Mouse (Mus musculus) megakaryocyte, embryonic 14.5 days (primary cell): ENCODE measurements at regions not wholly inside any gene's neighbourhood (a gene's known extent, or its start where the extent isn't known, plus 50 kb on each side); places are given as distances from the start of the nearest gene placed in this dataset.

Experiments used
- H3K27me3 ChIP-seq: replicated peaks from 2 replicates; pipeline ENCODE3; 2012; ENCODE audit warnings: inconsistent platforms
- H3K36me3 ChIP-seq: replicated peaks from 2 replicates; pipeline ENCODE3; 2012; ENCODE audit warnings: low read length, inconsistent platforms, mixed read lengths
- H3K4me1 ChIP-seq: 2 replicates; pipeline ENCODE4 v1.6.1; 2012; ENCODE audit warnings: inconsistent platforms
- H3K4me3 ChIP-seq: replicated peaks from 2 replicates; pipeline ENCODE3; 2012; ENCODE audit warnings: moderate library complexity, mild to moderate bottlenecking, inconsistent platforms
- H3K9me3 ChIP-seq: 2 replicates; pipeline ENCODE4 v1.6.1; 2012; ENCODE audit warnings: inconsistent platforms
- FLI1 ChIP-seq: IDR thresholded peaks from 2 replicates; pipeline ENCODE4 v1.6.1; 2012; ENCODE audit warnings: low read length, inconsistent platforms, mixed read lengths
- GATA1 ChIP-seq: IDR thresholded peaks from 3 replicates; pipeline ENCODE4 v1.6.1; 2012; ENCODE audit warnings: mixed read lengths, low read length, inconsistent platforms, borderline replicate concordance

GRCm38 (mm10) chr2:179007766-179008165 is 434.5 kb upstream of the Cdh4 start:
- no peak for TF ChIP-seq GATA1
- H3K4me3 ChIP-seq, result no peak overlapping the region
- peaks cover 32% of the 10 kb centered on the region for H3K9me3 ChIP-seq
- H3K36me3 ChIP-seq, result no peaks in the 10 kb centered on the region
- no peaks in the 10 kb centered on the region for H3K4me1 ChIP-seq
- H3K27me3 ChIP-seq, result no peaks in the 10 kb centered on the region

- Histone ChIP-seq H3K36me3 (no peaks in the 10 kb centered on the region), H3K27me3 (no peaks in the 10 kb centered on the region), H3K4me3 (peak overlapping the region; percentile 14), H3K4me1 (no peaks in the 10 kb centered on the region), H3K9me3 (peaks cover 41% of the 10 kb centered on the region)
- no peak for TF ChIP-seq GATA1
- TF ChIP-seq FLI1, result no peak
These were observed 428.2 kb upstream of the Cdh4 start for GRCm38 (mm10) chr2:179013891-179014593.

GRCm38 (mm10) chr2:179022675-179023194 is 419.5 kb upstream of the Cdh4 start:
- TF ChIP-seq FLI1 (no peak), GATA1 (no peak)
- Histone ChIP-seq H3K36me3 (no peaks in the 10 kb centered on the region), H3K27me3 (no peaks in the 10 kb centered on the region), H3K4me3 (no peak overlapping the region), H3K9me3 (peaks cover 41% of the 10 kb centered on the region), H3K4me1 (peaks cover 4% of the 10 kb centered on the region; the same call in 1 of the 2 replicates)

- peaks cover 39% of the 10 kb centered on the region for H3K9me3 ChIP-seq
- no peaks in the 10 kb centered on the region for H3K27me3 ChIP-seq
- H3K4me3 ChIP-seq, result no peak overlapping the region
- H3K36me3 ChIP-seq, result no peaks in the 10 kb centered on the region
- H3K4me1 ChIP-seq, result peaks cover 4% of the 10 kb centered on the region; the same call in 1 of the 2 replicates
- no peak for TF ChIP-seq FLI1
- no peak for TF ChIP-seq GATA1
These were observed 418.0 kb upstream of the Cdh4 start for GRCm38 (mm10) chr2:179024225-179024624.

- H3K27me3 ChIP-seq, result no peaks in the 10 kb centered on the region
- peaks cover 10% of the 10 kb centered on the region; the same call in 1 of the 2 replicates for H3K9me3 ChIP-seq
- H3K4me3 ChIP-seq, result no peak overlapping the region
- H3K4me1 ChIP-seq, result no peaks in the 10 kb centered on the region
- TF ChIP-seq GATA1, result no peak
- TF ChIP-seq FLI1, result no peak
- no peaks in the 10 kb centered on the region for H3K36me3 ChIP-seq
These were observed 409.1 kb upstream of the Cdh4 start for GRCm38 (mm10) chr2:179033171-179033570.

GRCm38 (mm10) chr2:179035446-179035845 is 406.8 kb upstream of the Cdh4 start:
- Histone ChIP-seq H3K27me3 (no peaks in the 10 kb centered on the region), H3K36me3 (no peaks in the 10 kb centered on the region), H3K4me3 (no peak overlapping the region), H3K9me3 (peaks cover 14% of the 10 kb centered on the region; the same call in 1 of the 2 replicates), H3K4me1 (no peaks in the 10 kb centered on the region)
- no peak for TF ChIP-seq GATA1
- no peak for TF ChIP-seq FLI1

GRCm38 (mm10) chr2:179039697-179040096 is 402.5 kb upstream of the Cdh4 start:
- H3K27me3 ChIP-seq, result no peaks in the 10 kb centered on the region
- no peak overlapping the region for H3K4me3 ChIP-seq
- H3K9me3 ChIP-seq, result peaks cover 11% of the 10 kb centered on the region
- TF ChIP-seq FLI1 (no peak), GATA1 (no peak)
- no peaks in the 10 kb centered on the region for H3K36me3 ChIP-seq
- H3K4me1 ChIP-seq, result no peaks in the 10 kb centered on the region

GRCm38 (mm10) chr2:179043671-179044070 is 398.6 kb upstream of the Cdh4 start:
- Histone ChIP-seq H3K36me3 (no peaks in the 10 kb centered on the region), H3K27me3 (no peaks in the 10 kb centered on the region), H3K4me3 (no peak overlapping the region), H3K4me1 (no peaks in the 10 kb centered on the region), H3K9me3 (peaks cover 18% of the 10 kb centered on the region)
- TF ChIP-seq FLI1 (no peak), GATA1 (no peak)

GRCm38 (mm10) chr2:179045361-179045760 is 396.9 kb upstream of the Cdh4 start:
- H3K4me1 ChIP-seq, result no peaks in the 10 kb centered on the region
- H3K9me3 ChIP-seq, result peaks cover 14% of the 10 kb centered on the region
- no peak overlapping the region for H3K4me3 ChIP-seq
- TF ChIP-seq FLI1, result no peak
- TF ChIP-seq GATA1, result no peak
- no peaks in the 10 kb centered on the region for H3K27me3 ChIP-seq
- H3K36me3 ChIP-seq, result no peaks in the 10 kb centered on the region

- Histone ChIP-seq H3K27me3 (no peaks in the 10 kb centered on the region), H3K4me1 (no peaks in the 10 kb centered on the region), H3K36me3 (no peaks in the 10 kb centered on the region), H3K9me3 (0 out of 2 replicates have a peak, but pooled peaks cover 4% of the 10 kb centered on the region), H3K4me3 (no peak overlapping the region)
- no peak for TF ChIP-seq FLI1
- TF ChIP-seq GATA1, result no peak
These were observed 387.8 kb upstream of the Cdh4 start for GRCm38 (mm10) chr2:179054441-179054840.
